Mouse (Mus musculus): ENCODE results near the gene Nbl1.

The Nbl1 gene

DNA sequence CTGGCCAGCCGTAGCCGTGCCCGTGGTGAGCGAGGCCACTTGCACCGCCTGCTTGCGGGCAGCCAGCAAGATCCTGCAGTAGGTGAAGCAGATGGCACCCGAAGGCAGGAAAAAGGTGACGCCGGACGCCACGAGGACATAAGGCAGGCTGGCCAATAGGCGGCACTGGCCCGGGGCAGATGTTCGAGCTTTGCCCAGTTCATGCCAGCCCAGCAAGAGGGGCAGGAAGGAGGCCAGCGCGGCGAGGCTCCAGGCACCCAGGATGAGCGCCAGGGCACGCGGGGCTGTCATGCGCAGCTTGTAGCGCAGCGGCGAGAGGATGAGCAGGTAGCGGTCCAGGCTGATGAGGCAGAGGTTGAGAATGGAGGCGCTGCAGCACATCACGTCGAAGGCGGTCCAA is 18.7 kb downstream of the Nbl1 start:
- no peak for DNase-seq (ENCODE audit: low read depth in 2 of 2, low spot score in 2 of 2)

DNA sequence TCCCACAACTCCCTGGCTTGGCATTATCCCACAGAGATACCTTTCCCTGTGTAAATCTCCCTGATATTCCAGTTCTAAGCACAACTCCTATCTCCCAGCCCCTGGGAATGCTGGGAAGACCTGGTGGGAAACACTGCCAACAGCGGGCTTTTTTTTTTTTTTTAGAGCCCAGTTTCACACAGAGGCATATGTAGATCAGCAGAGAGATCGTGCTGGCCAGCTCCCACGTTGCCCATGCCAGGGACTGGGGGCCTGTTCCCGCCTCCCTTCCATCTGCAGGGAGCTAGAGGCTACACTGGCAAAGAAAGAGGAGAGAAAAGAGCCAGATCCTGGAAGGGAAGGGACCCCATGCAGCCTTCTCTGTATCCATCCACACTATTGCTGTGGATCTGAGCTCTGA is 24.5 kb downstream of the Nbl1 start:
- DNase-seq (ENCODE audit: low read depth in 2 of 2, low spot score in 2 of 2): no peak

DNA sequence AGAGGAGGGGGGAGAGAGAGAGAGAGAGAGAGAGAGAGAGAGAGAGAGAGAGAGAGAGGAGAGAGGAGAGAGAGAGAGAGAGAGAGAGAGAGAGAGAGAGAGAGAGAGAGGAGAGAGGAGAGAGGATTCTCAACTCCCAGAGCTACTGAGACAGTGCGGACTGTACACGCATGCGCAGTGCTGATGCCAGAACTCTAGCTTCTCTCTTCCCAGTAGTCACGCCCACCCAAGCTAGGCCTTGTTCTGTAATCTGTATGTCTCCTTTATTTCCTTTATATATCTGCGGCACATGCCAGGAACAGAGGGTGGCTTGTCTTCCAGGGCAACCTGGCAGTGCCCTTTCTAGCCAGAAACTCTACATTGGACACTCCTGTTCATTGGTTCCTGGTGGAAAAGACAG is 28.0 kb downstream of the Nbl1 start:
- DNase-seq (ENCODE audit: low read depth in 2 of 2, low spot score in 2 of 2): no peak

DNA sequence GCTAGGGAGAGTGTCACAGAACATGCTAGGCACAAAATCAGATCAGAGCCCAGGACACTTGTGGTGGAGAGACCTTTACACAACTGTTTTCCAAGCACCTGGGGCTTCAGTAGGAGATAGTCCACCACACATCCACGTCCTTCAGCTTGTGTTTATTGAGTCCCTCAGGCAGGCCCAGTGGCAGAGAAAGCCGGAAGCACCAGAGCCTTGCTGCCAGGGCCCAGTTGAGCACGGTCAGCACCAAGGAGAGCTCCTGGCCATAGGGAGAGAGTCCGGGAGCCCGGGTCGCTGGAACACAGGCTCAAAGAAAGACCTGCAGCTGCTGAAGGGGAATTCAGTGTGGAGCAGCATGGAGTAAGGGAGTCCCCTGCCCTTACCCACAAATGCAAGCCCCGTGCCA is 33.2 kb downstream of the Nbl1 start:
- no peak for DNase-seq (ENCODE audit: low read depth in 2 of 2, low spot score in 2 of 2)

DNA sequence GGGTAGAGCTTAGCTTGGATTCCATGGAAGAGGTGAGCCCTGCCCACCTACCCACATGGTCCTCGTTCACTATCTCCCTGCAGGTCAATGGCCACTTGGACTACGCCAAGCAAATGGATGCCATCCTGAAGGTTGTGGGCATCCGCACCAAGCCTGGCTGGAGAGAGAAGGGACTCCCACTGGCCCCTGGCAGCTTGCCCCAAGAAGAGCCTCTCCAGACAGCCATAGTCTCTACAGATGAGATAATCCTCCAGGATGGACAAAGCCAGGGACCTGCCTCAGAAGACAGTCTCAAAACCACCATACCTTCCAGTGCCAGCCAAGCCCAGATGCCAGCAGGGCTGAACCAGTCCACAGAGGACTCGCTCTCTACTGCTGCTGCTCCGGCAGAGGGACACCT is 34.8 kb downstream of the Nbl1 start:
- DNase-seq (ENCODE audit: low read depth in 2 of 2, low spot score in 2 of 2): no peak

DNA sequence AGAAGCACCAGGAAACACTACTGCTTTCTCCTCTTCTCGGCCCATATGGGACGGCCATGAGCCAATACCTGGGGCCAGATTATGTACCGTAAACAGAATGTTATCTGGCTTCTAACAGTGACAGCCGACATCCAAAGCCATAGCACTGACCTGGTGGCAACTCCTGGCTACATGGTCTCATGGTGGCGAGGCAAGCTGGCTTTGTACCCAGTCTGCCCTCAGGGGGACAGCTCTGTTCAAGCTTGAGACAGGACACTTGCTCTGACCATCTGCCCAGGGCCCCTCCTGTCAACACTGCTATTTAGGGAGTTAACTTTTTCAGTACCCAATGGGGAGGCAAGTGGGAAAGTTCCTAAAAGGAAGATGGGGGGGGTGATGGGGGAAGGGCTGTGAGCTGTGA is 35.5 kb downstream of the Nbl1 start:
- DNase-seq (ENCODE audit: low read depth in 2 of 2, low spot score in 2 of 2): no peak

DNA sequence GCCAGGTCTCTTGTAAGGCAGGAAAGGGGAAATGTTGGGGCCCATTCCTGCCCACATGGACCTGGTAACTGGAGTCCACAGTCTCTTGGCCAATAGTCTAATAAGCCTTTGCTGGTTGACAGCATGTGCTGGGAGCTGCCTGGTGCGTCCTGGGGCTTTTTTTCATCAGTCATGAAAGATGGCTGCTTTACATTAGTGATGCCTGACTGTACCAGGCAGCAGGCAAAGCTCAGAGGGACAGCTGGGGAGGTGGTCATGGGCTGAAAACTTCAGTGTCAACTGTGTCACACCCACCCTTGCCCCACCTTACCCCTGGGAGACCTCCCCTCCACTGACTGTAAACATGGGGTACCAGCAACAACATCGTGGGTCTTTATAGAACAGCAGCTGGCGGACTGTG is 37.0 kb downstream of the Nbl1 start:
- no peak for DNase-seq (ENCODE audit: low read depth in 2 of 2, low spot score in 2 of 2)

DNA sequence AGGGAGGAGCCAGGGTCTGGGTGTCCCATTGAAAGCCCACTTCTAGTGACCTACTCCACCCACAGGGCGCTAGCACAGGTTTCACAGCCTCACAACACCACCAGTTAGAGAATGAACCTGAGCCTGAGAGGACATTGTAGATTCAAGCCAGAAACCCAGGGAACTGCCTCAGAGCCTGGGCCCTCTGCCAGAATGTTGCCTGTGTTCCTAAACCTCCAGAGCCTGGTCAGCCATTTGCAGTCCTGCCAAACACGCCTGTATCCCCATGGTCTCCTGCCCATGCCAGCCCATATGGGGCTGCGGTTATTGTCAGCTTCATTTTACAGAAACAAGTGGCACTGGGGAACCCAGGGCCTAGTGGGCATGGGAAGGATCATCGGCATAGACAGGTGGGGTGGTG is 37.5 kb downstream of the Nbl1 start:
- no peak for DNase-seq (ENCODE audit: low read depth in 2 of 2, low spot score in 2 of 2)

DNA sequence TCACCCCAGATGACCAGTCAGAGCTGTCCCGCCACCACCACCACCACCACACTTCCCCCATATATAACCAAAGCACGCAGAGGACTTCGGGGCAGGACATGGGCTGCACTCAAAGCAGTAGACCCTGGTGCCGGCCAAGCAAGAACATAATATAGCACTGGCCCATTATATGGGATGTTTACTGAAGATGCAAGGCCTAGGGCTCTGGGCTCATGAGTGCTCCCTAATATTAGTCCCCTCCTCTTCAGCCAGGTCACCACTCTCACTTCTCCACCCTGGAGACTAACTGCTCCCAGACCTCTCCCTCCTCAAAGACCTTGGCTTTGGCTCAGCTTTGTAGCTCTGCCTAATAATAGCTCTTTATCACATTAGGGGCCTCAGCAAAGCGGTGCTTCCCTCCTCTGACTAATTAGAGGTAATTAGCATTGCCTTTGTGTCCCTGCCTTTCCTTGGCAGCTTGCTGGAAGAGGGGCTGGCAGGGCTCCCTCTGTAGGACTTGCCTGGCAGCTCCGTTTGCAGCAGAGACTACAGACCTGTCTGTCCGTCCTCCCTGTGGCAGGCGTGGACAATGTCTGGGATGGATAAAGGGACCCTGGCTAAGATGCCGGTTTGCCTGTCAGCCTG is 38.4 kb downstream of the Nbl1 start:
- no peak for DNase-seq (ENCODE audit: low read depth in 2 of 2, low spot score in 2 of 2)

DNA sequence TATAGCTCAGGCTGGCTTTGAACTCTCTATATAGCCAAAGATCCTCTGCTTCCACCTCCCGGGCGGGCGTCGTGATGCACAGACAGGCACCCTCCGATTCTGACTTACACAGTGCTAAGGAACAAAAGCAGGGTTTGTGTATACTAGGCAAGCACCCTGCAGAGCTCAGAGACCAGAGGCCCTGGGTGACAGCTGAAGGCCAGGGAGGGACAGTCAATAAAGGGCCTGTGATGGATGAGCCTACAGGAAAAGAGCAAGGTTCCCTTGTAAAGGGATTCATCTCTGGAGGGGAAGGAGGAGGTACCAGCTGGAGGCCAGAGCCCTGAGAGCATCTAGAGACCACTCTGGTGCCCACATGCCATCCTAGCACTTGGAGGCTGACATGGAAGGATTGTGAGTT is 39.4 kb downstream of the Nbl1 start:
- no peak for DNase-seq (ENCODE audit: low read depth in 2 of 2, low spot score in 2 of 2)

DNA sequence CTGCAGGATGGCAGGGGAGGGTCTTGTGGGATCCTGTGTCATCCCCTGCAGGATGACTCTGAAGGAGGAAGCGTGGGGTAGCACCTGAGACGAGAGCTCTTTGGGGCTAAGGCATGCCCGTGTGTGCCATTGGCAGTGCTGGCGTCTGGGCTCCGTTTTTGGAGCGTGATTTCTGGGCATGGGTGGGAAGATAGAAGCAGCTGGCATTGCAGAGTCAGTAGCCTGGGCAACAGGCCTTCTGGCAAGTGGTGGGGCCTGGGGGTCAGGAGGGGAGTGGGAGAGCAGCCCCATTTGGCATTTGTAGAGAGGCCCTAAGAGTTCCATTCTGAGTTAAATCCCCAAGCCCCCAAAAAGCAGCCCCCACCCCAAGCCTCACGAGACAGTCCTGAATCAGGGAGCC is 40.0 kb downstream of the Nbl1 start:
- DNase-seq (ENCODE audit: low read depth in 2 of 2, low spot score in 2 of 2): no peak

DNA sequence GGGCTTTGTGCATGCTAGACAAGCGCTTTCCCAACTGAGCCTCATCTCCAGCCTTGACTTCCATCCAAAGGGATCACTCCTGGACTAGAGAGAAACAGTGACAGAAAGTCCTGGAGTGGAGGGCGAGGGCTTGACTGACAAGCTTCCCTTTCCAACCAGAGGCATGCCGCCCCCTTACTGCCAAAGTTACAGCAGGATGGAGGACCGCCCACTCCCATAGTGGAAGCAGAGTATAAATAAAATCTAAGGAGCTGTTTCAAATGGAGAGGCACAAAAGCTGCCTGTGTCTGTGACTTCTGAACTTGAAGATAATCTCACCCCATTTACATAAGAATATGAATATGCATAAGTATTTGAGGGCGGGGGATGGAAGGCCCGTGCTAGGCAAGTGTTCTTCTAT is 44.3 kb downstream of the Nbl1 start:
- no peak for DNase-seq (ENCODE audit: low read depth in 2 of 2, low spot score in 2 of 2)

DNA sequence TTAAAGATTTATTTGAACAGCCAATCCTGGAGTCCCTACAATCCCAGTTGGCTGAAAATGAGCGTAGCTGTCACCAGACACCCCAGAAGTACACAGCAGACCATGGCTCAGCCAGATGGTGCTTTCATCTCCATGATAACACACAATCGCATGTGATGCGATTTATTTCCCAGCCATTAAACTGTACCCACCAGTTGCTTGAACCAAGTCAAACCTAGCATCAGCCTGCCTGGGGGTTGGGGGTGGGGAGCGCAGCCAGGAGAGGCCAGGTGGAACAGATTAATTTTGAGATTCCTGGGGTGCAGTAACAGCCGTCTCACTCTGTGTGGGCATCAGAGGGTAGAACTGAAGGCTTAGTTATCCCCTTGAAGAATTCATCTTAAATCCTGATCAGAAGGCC is 46.4 kb downstream of the Nbl1 start:
- no peak for DNase-seq (ENCODE audit: low read depth in 2 of 2, low spot score in 2 of 2)

DNA sequence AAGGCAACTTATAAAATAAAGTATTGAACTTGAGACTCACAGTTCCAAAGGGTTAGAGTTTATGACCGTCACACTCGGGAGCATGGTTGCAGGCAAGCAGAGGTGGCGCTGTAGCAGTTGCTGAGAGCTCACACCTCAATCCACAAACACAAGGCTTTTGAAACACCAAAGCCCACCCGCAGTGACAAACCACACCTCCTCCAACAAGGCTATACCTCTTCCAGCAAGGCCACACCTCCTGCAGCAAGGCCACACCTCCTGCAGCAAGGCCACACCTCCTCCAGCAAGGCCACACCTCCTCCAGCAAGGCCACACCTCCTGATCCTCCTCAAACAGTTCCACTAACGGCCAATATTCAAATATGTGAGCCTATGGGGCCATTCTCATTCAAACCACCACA is 48.2 kb downstream of the Nbl1 start:
- DNase-seq (ENCODE audit: low read depth in 2 of 2, low spot score in 2 of 2): no peak

DNA sequence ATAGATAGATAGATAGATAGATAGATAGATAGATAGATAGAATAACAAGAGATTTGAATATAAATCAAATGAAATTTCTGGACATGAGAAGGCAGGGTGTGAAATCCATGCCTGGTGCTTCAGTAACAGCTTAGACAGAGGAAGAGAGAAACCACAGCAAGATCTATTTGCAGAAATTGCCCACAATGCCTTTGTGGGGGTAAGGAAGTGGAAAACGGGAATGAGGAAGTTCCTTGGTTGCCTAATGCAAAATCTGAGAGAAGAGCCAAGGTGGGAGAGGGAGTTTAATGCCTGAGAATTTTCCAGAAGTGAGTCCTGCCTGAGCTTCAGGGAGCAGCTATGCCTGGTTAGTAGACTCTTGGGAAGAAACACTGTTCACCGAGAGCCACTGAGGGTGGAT is 49.2 kb downstream of the Nbl1 start:
- no peak for DNase-seq (ENCODE audit: low read depth in 2 of 2, low spot score in 2 of 2)

DNA sequence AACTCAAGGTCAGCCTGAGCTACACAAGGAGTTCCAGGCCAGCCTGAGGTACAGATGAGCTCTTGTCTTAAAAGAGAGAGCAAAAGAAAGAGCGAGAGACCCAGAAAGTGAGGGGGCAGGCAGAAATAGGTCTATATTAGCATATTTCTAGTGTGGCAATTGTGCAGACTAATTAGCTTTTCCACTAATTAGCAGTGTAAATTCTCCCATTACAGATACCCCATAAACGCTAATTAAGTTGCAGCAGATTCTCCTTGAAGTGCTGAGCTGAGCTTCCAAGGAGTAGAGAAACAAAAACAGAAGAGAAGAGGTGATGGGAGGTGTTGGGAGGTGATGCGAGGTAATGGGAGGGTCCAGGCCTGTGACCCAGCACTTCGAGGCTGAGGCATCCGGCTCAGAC is 50.2 kb downstream of the Nbl1 start:
- no peak for DNase-seq (ENCODE audit: low read depth in 2 of 2, low spot score in 2 of 2)

DNA sequence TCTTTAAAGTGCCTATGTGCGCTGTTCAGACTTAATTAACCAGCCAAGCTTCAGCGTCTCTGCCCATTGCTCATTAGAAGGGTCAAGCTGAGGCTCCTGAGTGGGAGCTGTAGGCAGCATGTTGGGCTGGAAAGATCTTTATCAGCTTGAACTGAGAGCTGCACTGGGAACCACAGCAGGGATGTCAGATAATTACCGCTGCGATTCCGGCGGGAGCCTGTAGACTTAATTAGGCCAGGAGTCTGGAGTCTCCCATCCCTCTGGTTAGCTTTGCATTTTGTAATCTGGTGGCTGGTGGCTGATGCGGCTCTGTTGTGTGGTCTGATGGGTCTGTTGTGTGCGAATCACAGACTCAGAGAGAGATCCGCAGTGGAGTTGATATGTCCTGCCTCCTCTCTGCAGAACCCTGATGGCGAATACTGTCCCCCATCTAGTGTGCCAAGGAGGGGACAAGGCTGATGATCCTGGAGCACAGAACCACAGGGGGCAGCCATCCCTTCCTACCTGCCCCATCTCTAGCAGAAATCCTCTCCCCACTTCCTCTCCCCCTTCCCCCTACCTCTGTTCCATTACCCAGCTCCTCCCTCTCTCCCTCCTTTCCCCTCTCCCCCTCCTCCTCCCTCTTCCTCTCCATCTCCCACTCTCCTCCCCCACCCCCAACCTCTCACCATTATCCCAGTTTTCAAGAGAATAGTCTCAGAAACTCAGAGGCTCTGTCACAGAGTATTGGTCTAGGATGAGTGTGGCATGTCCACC is 52.5 kb downstream of the Nbl1 start:
- DNase-seq (ENCODE audit: low read depth in 2 of 2, low spot score in 2 of 2): no peak

DNA sequence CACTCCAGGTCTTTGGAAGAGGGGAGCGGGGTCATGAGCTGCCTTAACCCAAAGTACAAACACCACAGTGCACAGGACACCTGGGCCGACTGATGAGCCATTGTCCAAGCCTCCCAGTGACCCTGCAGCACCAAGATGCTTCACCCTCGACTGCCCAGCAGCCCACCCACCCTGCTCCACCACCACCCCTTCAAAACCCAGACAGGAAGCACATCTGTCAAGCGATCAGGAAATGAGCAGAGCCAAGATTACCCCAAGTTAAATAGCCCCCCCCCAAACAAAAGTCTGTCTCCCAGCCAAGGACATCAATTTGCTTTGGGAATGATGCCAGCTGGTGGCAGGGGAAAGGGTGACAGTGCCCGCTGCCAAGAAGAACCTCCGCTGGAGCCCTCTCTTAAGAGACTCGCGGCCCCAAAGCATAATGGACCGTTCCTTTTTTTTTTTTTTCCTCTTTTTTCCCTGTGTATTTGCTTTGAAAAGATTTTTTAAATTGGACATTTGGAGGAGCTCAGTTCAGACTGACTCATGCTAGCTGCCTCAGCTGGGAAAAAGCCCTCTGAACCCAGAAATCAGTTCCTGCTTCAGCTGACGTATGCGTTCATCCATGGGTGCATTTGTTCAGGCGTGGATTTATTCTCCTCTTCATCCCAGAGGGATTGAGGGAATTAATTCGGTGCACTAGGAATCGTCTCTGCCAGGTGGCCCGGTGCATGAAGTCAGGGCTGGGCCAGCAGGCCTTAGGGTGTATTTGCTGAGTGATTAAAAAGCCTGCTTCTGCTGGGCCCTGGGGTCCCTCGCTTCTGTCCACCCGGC is 54.8 kb downstream of the Nbl1 start:
- no peak for DNase-seq (ENCODE audit: low read depth in 2 of 2, low spot score in 2 of 2)

DNA sequence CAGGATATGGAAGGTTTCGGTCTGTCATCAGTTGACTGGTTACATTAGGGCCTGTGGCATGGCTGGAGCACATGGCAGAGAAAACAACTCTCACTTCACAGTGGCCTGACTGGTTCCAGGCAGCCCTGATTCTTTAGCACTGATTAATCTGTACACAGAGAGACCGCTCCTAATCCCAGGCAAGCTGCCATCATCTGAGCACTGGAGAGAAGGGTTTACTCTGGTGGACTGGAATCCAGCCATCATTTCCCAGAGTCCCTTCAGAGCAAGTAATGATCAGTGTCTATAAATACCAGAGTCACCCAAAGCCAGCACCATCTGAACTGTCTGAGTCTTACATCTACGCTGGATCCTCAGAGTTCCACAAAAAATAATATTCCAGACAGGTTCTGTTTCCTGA is 57.0 kb downstream of the Nbl1 start:
- no peak for DNase-seq (ENCODE audit: low read depth in 2 of 2, low spot score in 2 of 2)

DNA sequence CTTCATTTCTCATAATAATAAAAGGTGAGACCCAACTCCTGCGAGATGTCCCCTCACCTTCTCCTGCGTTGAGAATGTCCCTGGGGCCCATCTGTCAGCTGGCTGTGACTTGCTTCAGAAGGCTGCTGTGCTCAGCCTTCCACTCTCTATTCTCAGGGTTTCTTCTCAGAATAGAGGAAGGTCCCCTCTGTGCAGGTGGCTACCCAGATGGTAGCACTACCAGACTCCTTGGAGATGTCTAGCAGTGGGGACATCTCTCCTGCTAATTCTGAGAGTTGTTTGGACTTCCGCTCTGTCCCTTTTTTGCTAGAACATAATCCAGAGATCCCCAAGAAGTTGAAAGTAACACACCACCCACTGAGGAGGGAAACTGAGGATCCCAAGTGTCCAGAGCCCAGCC is 57.9 kb downstream of the Nbl1 start:
- DNase-seq (ENCODE audit: low read depth in 2 of 2, low spot score in 2 of 2): no peak

DNA sequence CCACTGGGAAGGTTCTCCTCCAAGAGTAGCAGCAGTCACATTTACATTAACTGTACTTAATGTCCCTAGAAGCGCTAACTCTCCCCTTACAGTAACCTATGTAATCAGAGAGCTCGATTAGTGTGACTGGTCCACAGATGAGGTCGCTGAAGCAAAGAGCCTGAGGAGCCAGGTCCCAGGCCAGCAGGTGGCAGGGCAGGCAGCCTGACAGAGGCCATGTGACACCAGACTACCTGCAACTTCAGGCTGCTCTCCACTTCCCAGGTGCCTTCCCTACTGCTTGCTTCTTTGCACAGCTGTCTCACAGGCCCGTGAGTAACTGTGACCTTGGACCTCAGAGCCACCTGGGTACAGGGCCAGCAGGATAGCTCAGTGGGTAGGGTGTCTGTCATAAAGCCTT is 58.3 kb downstream of the Nbl1 start:
- DNase-seq (ENCODE audit: low read depth in 2 of 2, low spot score in 2 of 2): no peak

DNA sequence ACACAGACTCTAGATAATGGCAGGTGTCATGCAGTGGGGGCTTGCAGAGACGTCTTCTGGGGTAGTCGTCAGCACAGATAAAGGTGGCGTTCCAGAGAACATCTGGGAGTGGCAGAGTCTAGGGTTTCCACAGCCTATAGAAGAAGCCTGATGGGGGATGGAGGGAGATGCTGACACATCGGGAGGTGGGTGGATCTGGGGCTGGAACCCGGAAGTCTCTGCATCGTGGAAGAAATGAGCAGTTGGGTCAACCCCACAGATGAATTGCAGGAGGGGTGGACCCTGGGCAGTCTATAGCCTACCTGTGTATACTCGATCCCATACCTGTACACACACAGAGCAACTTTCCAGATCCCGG is 58.8 kb downstream of the Nbl1 start:
- no peak for DNase-seq (ENCODE audit: low read depth in 2 of 2, low spot score in 2 of 2)

Data from CD8-positive naive resting alpha-beta T cell, adult 2 months (primary cell).